Mouse (Mus musculus): ENCODE measurements around the gene Aig1.
"Not testable (repeated sequence)": the region's sequence is repeated elsewhere in the genome, so short reads cannot be mapped to it uniquely, and the experiment has no call there.

Gene Aig1

DNA sequence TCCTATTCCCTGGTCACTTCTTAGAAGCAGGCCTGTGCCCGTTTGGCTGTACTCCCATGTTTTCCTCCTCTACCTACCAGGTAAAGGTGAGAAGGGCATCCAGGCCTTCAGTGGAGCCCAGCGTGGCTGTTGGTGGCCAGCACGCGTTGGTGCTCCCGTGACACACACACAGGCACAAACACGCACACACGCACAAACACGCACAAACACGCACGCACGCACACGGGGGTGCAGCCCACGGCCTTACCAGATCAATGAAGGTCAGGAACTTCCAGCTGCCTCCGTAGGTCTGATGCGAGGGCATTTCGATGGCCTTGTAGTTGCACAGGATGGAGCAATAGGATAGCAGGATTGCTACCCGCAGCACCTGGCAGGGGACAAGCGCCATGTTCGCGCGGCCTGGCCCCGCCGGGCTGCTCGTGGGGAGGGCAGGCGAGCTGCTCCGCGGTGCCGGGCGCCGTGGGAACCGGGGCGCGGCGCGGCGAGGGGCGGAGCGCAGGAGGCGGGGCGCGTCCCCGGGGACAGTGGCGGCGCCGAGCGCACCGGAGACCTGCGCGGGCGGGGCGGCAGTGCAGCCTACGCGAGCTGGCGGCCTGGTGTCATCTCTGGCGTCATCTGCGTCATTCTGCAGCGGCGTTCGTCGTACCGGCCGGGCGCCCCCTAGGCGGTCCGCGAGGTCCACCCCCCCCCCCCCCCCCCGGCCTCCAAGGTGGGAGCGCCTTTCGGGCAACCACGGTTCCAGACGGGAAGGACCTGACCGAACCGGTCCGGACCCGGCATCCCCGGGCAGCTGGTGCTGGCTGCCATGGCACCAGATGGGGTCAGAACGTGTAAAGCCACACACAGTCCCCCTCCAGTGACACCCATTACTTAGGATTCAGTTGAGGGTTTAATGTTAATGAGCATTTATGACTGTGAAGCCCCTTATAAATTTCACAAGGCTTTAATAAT, at the start of gene Aig1:
Gene Aig1, minus strand, starts transcription at position 610 of the 951 bp plus-strand sequence.
- peak; percentile 75 for DNase-seq (ENCODE audit: extremely low spot score)

DNA sequence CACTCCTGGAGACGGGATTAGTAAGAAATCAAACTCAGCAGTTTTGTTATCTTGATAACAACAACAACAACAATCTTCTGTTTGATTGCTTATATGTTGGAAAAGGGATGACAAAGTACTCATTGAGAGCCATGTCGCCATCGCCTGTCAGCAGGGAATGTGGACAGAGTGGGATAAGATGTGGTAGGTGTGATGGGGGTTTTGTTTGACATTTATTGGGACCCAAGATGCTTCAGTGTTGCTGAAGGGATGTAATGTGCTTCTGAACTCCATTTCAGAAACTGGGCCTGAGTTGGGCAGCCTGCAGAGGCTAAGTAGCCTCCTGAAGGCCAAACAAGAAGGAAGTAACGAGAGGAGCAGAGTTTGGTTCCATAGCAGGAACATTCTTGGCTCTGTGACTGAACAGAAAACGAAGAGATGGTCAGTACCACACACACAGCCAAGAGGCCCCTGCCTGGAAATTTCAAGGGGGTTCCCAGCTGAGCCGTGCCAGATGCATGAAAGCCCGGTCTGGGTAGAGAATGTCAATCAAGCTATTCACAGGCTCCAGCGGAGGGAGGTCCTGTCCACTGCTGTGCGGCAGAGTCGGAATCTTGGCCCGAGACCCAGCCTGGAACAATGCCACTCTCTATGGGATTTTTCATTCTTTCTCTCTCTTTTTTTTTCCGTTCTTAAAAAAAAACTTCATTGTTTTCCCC, 48.0 kb upstream of the Aig1 start:
- DNase-seq (ENCODE audit: extremely low spot score) = peak; percentile 36

DNA sequence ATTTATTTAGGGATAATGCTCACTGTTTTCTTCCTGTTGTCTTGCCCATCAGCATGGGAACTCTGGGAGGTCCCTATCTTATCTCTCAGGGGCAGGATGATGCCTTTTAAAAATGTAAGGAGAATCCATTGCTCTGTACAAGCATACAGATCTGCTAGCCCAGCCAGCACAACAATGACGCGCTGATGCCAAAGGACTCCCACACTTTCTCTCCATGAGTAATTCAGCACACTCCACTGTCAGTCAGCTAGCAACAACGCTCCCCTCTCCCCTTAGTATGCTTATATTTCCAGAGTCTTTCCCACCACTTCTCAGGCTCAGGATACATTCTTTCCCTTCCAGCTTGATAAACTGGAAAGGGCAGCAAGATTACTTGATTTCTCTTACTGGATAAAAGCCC, 46.4 kb upstream of the Aig1 start:
- DNase-seq (ENCODE audit: extremely low spot score) = no peak

DNA sequence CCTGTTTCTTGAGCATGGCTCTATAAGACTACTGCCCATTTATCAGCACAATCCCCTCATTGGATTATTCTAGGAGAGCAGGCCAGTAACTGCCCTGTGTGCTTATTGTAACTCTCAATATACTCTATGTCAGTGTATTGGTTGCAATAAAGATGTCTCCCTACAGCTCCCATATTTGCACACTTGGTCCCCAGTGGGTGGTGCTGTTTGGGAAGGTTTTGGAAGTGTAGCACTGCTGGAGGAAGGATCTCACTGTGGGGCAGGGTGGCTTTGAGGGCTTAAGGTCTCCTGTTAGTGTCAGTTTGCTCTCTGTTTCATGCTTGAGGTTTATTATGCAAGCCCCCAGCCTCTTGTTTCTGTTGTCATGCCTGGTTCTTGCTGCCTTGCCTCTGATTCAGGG, 44.9 kb upstream of the Aig1 start:
- DNase-seq (ENCODE audit: extremely low spot score) = no peak

DNA sequence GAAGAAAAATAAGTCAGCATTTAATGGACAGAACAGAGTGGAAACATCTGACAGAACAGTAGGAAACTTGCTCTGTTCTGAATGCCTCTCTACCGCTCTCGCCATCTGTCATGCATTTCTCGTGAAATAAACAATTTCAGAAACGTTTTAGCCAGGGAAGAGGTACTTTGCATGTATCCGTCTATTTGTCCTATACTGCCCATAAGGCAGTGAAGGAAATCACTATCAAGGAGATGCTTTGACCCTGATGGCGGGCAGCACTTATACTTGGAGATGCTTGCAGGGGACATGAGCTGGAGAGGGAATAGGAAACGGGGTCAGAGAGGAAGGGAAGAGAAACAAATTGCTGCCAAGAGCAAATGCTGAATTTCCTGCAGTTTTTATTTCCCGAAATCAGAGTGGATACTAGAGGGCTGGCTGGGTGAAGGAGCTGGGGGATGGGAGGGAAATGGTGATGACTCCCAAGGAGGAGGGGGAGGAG, 37.5 kb upstream of the Aig1 start:
- no peak for DNase-seq (ENCODE audit: extremely low spot score)

DNA sequence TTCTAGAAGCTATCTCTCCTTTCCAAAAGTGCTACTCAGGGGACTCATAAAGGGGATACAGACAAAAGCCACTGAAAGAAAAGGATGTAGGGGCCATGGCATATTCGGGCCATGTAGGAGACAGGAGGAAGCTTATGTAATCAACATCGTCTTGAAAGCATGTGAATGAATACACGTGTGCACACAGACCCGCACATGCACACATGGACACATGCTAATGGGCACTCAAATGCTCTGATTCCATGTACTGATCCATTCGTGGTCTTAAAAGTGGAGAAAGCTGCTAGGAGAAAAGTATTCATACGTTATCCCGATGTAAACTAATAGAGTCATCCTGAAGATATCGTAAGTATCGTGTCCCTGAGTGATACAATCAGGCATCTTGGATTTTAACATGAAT, 36.8 kb upstream of the Aig1 start:
- DNase-seq (ENCODE audit: extremely low spot score) = no peak

DNA sequence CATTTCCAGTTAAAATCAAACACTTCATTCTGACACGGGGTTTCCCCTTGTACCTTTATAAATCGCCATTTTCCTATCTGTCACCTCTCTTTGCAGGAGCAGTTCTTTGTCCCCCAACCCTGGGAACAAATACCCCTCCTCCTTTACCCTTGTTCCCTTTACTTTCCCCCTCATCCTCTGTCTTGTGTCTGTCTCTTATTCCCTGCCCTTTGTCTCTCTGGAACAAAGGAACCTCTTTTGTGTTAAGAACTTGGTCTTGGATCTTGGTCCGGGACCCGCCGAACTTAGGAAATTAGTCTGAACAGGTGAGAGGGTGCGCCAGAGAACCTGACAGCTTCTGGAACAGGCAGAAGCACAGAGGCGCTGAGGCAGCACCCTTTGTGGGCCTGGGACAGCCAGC, 24.0 kb upstream of the Aig1 start:
- not testable (repeated sequence) for DNase-seq (ENCODE audit: extremely low spot score)

DNA sequence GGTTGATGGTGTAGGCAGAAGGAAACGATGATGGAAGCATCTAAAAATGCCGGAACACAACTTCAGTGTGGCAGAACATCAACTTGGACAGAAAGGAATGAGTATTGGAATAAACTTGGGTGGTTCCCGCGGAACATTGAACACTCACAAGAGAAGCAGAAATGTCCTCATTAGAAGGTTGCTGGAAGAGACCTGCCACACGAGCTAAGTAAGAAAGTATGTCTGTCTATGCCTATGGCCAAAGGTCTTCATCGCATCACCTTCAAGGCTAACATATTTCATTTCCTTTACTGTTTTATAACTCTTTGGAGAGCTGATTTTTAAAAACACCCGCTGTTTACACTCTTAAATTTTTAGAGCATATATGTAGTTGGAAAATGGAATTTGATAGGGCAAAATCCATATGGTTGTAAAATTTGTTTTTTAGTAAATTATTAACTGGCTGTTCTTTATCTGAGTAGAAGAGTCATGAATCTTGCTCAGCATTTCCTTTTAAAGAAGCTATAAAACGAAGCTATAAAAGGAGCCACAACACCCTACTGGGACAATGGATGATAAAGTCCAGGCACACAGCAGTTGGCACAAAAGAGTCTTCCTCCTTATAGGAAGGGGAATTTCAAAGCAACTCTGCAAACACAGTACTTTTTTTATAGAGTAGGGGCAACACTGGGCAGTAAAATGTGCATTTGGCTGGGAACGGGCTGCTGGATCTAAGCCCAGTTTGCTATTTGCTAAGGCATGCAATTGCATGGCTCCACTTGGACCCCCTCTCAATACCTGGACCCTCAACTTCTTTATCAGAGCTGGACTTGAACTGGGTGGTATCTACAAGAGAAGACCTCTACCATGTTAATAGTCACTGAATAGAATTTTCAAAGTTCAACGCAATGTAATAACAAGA, 14.4 kb upstream of the Aig1 start:
- no peak for DNase-seq (ENCODE audit: extremely low spot score)

DNA sequence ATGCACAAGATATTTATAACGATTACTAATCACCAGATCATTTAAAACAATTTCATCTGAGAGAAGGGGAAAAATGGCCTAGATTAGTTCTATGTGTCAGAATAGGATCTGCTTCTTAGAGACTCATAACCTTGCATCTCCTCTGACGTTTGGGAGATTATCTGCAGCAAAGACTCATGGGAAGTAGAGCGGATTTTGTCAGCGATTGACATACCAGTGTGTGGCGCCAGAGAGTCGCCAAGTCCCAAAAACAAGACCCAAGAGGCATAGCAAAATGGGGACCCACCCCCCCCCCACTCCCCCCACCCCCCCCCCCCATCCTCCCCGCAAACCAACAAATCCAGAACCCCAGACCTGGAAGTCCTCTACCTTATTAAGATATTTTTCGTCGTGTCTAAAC, 13.7 kb upstream of the Aig1 start:
- no peak for DNase-seq (ENCODE audit: extremely low spot score)

DNA sequence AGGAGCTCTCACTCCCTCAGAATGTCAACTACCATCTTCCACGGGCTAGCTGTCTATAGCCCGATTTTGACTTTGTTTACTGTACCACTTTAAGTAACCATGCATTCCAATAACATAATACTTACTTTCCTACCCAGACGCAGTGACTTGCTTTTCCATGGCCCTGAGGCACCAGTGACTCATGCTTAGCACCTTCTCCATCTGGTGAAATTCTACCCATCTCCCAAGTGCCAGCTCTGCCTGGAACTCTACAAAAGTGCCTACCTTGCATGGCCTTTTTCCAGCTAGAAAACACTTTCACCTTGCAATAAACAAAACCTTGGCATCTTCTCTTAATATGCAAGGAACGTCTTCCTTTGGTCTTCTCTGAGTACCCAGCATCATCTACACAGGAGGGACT, 9.9 kb upstream of the Aig1 start:
- no peak for DNase-seq (ENCODE audit: extremely low spot score)

DNA sequence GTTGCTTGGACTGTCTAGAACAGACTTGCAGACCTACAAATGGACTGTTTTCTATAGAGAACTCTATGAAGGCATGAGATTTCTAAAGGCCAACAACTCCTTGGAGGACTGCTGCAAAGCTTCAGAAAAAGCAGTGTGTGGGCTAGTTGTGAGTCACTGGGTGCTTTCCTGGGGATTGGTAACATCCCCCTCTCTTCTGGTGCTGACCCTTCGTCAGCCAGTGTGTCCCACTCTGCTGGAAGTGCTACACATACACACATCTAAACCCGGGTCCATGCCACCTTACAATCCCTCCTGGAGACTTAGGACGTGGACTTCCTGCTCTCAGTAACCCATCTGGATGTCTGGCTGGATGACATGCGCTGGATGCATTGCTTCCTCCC, 6.2 kb upstream of the Aig1 start:
- DNase-seq (ENCODE audit: extremely low spot score) = no peak

DNA sequence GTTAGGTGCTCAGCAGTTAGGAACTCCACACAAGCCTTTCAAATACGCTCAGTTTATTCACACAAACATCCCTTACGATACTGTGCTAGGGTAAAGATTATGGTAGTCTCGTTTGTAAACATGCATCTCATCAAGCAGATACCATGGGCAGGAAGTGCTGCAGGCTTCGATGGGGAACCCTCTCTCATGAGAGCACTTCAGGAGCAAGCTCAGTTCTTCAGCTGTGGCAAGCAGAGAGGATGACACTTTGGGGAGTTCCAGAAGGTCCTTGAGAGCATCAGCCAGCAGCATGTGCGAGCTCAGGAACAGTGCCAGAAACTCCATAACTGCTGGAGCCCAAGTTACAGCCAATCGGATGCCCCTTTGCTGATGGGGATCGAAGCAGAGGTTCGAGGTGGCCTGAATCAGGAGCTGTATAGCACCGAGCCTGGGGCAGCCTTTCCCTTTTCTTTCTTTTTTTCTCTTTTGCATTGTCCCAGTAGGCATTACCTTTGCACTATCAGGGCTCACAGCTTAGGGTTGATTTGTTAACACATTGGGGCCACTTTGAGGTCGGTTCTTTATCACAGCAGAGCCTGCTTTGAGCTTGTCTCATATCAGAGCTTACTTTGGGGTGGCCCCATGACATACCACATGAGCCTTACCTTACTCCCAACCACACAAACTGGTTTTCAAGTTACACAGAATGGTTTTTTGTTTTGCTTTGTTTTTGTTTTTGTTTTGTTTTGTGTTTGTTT, 5.7 kb upstream of the Aig1 start:
- DNase-seq (ENCODE audit: extremely low spot score) = no peak

DNA sequence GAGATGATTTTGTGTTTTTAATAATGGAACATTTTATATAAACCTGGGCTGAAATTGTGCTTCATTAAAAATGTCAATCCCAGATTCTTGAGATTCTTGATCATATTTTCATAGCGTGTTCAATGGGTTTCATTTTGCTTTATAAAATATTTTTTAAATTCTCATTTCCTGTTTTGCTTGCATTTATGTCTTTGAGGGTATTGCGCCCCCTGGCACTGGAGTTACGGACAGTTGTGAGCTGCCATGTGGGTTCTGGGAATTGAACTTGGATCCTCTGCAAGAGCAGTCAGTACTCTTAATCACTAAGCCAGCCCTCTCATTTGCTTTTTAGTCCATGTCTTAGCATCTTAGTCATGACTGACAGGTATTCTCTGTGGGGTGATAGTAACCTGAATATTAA, 1.8 kb upstream of the Aig1 start:
- DNase-seq (ENCODE audit: extremely low spot score) = no peak

DNA sequence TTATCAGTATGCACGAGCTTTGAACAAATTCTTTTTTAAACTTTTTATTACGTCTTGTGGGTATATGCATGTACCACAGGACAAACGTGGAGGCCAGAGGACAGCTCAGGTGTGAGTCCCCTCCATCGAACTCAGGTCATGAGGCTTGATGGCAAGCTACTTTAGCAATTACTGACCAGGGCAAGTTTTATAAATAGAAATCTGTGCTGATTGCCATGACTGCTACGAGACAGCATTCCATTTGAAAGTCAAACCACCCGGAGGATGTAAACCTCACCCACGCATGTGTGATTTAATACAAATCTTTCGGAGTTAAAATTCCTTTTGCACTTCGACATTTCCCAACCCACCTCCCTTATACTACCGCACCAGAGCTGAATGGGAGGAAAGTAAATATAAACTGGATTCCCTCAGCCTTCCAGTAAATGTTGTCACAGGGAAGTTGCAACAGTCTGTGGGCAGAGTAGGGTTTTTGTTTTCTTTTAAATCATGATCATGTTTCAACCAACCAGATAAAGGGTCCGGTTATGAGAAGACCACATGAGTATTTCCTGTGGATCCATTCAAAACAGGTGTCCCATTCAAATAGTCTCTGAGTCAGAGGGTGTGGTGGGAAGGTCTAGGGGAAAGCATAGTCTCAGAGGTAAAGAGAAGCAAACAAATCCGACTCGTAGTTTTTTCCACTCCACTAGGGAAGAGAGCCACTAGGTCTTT, 699 bp upstream of the Aig1 start:
- no peak for DNase-seq (ENCODE audit: extremely low spot score)

DNA sequence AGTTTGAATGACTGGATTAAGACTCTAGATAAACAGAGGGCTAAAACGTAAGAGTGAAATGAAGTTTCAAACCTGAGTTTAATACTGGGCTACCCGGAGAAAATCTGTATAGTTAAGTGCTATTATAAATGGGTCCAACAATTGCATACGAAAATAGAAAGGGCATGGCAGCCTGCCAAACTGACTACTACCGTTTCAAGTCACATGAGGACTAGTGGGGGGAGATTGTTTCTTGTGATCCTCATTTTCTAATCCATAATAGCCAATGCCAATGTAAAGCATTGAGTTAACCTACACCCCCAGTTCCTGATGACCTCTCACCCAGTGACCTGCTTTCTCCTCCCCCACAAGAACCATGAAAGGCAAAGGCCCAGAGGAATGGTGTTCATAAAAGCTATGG, 2.4 kb downstream of the Aig1 start:
- DNase-seq (ENCODE audit: extremely low spot score) = no peak

DNA sequence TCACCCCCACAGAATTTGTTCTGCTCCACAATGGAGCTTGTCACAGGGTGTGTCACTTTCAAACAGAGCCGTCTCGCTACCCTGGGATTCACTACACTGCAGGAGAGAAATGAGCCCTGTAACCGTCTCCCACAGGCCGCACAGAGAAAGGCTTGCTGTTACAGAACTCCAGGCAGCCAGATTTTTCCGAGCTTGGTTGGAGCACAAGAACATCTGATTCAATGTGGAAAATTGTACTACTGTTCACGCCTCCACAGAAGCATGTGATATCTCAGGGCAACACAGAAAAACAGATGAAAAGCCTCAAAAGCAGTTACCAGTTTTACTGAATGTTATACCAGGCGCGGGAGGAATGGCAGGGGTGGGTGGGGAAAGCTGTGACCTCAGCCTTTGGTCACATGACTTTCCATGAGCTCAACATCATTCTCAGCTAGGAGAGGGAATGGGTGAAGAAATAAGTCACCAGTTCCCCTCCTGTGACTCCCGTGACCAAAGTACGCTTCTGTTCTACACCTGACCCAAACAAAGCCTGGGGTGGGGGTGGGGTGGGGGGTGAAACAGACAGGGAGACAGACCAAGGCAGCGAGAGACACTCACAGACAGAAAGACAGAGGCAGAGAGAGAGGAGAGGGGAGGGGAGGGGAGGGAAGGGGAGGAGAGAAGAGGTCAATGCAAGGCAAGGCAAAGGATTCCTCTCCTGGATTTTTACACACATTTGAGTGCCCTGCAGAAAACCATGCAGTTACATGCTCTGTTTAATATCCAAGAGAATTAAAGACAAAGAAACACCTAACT, 7.5 kb downstream of the Aig1 start:
- peak; percentile 62 for DNase-seq (ENCODE audit: extremely low spot score)

DNA sequence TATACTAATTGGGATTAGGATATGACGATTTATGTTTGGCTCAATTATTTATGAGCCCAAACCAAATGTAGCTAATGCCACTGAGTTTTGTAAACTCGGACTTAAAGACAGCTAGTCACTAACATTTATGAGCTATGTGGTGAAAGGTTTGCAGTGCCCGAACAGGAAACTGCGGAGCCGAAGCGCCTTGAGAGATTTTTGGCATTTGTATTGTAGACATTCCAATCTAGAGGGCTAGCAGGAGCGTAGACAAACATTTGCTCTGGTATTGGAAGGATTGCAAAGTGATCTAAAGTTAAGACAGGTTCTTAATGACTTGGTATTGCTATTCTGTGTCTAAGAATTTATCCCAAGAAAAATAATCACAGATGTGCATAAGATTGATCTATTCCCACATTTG, 12.3 kb downstream of the Aig1 start:
- DNase-seq (ENCODE audit: extremely low spot score) = no peak

DNA sequence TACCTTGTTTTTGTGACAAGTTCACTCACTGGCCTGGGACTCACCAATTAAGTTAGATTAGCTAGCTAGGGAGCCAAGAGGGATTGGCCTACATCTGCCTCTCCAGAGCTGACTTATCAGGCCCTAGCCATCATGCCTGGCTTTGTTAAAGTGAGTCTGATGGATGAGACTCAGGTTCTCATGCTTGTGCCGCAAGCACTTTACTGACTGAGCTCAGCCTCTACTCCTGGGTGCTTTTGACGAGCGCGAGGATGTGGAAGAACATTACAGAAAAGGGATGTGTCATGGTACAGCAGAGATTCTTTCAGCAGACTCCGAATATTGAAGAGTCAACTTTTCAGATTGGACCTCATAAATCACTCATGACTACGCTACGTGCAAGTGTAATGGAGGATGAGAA, 12.8 kb downstream of the Aig1 start:
- DNase-seq (ENCODE audit: extremely low spot score) = no peak

DNA sequence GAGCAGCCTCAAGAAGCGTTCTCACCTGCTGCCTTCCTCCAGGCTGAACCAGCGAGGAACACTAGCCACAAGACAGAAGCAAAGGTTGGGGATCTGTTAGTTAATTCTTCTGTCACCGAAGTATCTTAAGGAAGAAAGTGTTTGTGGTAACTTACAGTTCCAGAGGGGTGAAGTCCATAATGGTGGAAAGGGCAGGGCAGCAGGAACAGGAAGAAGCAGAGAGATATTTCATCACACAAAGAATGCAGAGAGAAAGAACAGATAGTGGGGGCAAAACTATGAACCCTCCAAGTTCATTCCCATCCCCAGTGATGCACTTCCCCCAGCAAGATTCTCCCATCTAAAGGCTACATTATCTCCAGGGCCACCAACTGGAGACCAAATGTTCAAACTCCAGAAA, 13.7 kb downstream of the Aig1 start:
- DNase-seq (ENCODE audit: extremely low spot score) = no peak

DNA sequence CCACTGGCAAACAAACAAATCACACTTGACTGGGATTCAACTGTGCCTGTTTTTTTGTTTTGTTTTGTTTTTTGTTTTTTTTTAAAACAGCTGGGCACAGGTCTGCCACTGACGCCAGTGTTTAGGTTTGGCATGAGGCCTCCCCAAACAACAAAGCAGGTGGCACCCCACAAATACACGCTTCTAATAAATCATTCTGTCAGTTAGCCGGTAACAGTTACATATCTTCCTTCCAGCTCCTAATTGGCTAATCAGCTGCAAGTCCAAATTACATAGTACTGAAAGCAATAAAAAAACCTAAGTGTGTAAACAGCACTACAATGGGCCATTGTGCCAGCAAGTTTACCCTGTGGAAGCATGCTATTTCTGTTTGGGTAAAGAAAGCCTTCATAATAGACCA, 18.7 kb downstream of the Aig1 start:
- no peak for DNase-seq (ENCODE audit: extremely low spot score)
